Mouse (Mus musculus) myocyte (in vitro differentiated cells): ENCODE data around the gene Kif1bp.

Experiments
- CEBPB ChIP-seq: IDR thresholded peaks from 2 replicates; pipeline ENCODE4 v1.6.1; 2011; ENCODE audit warnings: mild to moderate bottlenecking, moderate library complexity; ENCODE audit not compliant: poor library complexity, insufficient read depth, severe bottlenecking
- E2F4 ChIP-seq: IDR thresholded peaks from one replicate; pipeline ENCODE4 v1.6.1; 2011; ENCODE audit warnings: mild to moderate bottlenecking, control low read depth, moderate library complexity; ENCODE audit not compliant: insufficient read depth
- MAX ChIP-seq: IDR thresholded peaks from one replicate; pipeline ENCODE4 v1.6.1; 2011; ENCODE audit warnings: low read depth, mild to moderate bottlenecking, control low read depth
- POLR2A ChIP-seq: IDR thresholded peaks from one replicate; pipeline ENCODE4 v1.6.1; 2011; ENCODE audit warnings: low read depth, mild to moderate bottlenecking, control low read depth, moderate library complexity; ENCODE audit not compliant: insufficient read length
- POLR2AphosphoS2 ChIP-seq: IDR thresholded peaks from one replicate; pipeline ENCODE4 v1.6.1; 2011; ENCODE audit warnings: low read depth, control low read depth; ENCODE audit not compliant: insufficient read length
- REST ChIP-seq: IDR thresholded peaks from one replicate; pipeline ENCODE4 v1.6.1; 2011; ENCODE audit warnings: mild to moderate bottlenecking, control low read depth, moderate library complexity; ENCODE audit not compliant: insufficient read depth, insufficient read length
- SRF ChIP-seq: IDR thresholded peaks from one replicate; pipeline ENCODE4 v1.6.1; 2011; ENCODE audit warnings: low read depth; ENCODE audit not compliant: control insufficient read depth, insufficient read length
- TCF12 ChIP-seq: IDR thresholded peaks from one replicate; pipeline ENCODE4 v1.6.1; 2011; ENCODE audit warnings: mild to moderate bottlenecking, control low read depth; ENCODE audit not compliant: poor library complexity, insufficient read depth, severe bottlenecking
- TCF3 ChIP-seq: IDR thresholded peaks from one replicate; pipeline ENCODE4 v1.6.1; 2011; ENCODE audit warnings: low read depth, control low read depth; ENCODE audit not compliant: insufficient read length
- USF1 ChIP-seq: IDR thresholded peaks from one replicate; pipeline ENCODE4 v1.6.1; 2011; ENCODE audit warnings: low read depth, mild to moderate bottlenecking, control low read depth, moderate library complexity

DNA sequence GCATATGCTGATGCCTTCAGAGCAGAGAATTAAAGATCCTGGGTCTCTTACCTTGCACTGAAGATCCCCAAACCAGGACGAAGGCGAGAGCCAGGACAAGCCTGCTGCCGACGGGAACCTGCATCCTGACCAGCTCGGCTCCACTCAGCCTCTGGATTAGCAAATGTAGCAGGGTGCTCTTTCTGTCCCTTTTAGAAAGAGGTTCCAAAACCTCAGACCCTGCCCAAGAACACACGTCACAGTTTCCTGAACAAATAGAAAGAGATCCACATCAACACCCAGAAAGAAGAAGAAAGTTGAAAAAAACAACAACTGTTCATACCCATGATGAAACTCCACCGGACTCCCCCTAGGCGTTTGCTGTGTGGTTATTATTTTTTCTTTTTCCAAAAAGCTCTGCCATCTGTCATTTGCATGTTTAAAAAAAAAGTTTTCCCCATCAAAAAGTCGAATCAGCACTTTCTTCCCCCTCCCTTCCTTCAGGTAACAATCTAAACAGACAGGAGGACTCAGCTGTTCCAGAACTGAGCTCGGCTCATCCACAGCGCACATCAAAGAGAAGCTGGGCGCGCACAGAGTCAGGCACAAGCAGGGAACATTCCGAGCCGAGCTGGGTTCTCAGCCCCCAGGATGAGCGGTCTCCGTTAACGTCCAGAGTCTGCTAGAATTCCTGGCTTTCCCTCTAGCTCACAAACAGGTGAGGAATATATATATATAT is 70.5 kb downstream of the Kif1bp start:
- TF ChIP-seq POLR2A (no peak), CEBPB (no peak), TCF3 (no peak), USF1 (no peak), SRF (no peak), REST (no peak), TCF12 (no peak), MAX (no peak), E2F4 (no peak), POLR2AphosphoS2 (no peak)
